Mouse (Mus musculus) lung, embryonic 14.5 days (tissue): ENCODE results near the gene Adgrl3. TPM values are rescaled to one million over a fixed set of nuclear protein-coding genes. Genes with fewer than 3 reads are reported as not detected.
"Not testable (repeated sequence)": the region's sequence is repeated elsewhere in the genome, so short reads cannot be mapped to it uniquely, and the experiment has no call there.

Experiments used
- ATAC-seq: fragments of 200-750 bp; cut with Nextera tagmentation; 2 replicates; pipeline ENCODE4 v1.8.0; 2017; ENCODE audit warnings: mild to moderate bottlenecking, moderate TSS enrichment, moderate library complexity; ENCODE audit not compliant: insufficient read depth
- DNase-seq: peaks from one replicate; pipeline ENCODE4 v3.0.0-alpha.2; 2015
- H3K27ac ChIP-seq: fragments of 300-500 bp; sonication (generic); 2 replicates; pipeline ENCODE4 v1.5.1; 2014; ENCODE audit warnings: low read depth, mild to moderate bottlenecking, moderate library complexity
- H3K27me3 ChIP-seq: fragments of 300-500 bp; sonication (generic); 2 replicates; pipeline ENCODE4 v1.6.1; 2014; ENCODE audit warnings: low read length, control low read depth; ENCODE audit not compliant: insufficient read depth
- H3K36me3 ChIP-seq: fragments of 300-500 bp; sonication (generic); 2 replicates; pipeline ENCODE4 v1.6.1; 2014; ENCODE audit warnings: control low read depth; ENCODE audit not compliant: insufficient read depth
- H3K4me1 ChIP-seq: fragments of 300-500 bp; sonication (generic); 2 replicates; pipeline ENCODE4 v1.6.1; 2014; ENCODE audit warnings: antibody characterized with exemption, control low read depth; ENCODE audit not compliant: insufficient read depth
- H3K4me2 ChIP-seq: fragments of 300-500 bp; sonication (generic); 2 replicates; pipeline ENCODE4 v1.6.1; 2014; ENCODE audit warnings: mild to moderate bottlenecking
- H3K4me3 ChIP-seq: fragments of 300-500 bp; sonication (generic); 2 replicates; pipeline ENCODE4 v1.5.1; 2014; ENCODE audit warnings: low read depth, low read length
- H3K9ac ChIP-seq: fragments of 300-500 bp; sonication (generic); 2 replicates; pipeline ENCODE4 v1.6.1; 2014
- H3K9me3 ChIP-seq: fragments of 300-500 bp; sonication (generic); 2 replicates; pipeline ENCODE4 v1.6.1; 2016; ENCODE audit warnings: low read depth, low read length, control low read depth
- CTCF ChIP-seq: IDR thresholded peaks from 2 replicates; pipeline ENCODE4 v1.5.1; 2016; ENCODE audit warnings: antibody characterized with exemption, low read depth
- WGBS: fragments of 180-500 bp; shearing (Covaris S2); extraction: QIAGEN DNeasy Blood & Tissue Kit; methylation state at CpG from one replicate; pipeline ENCODE4 v1.1.7; 2014; 5-methylcytosine and 5-hydroxymethylcytosine counted together
- polyA plus RNA-seq: library from polyadenylated mRNA; unstranded; fragments of >200 nt; fragmentation: Nextera tagmentation; extraction: Ambion mirVana; gene quantifications from 2 replicates; pipeline ENCODE4 v1.2.1, GENCODE M21; 2014

Adgrl3 gene
- polyA plus RNA-seq, 1 experiment from 2014 or later: 19.6 TPM

DNA sequence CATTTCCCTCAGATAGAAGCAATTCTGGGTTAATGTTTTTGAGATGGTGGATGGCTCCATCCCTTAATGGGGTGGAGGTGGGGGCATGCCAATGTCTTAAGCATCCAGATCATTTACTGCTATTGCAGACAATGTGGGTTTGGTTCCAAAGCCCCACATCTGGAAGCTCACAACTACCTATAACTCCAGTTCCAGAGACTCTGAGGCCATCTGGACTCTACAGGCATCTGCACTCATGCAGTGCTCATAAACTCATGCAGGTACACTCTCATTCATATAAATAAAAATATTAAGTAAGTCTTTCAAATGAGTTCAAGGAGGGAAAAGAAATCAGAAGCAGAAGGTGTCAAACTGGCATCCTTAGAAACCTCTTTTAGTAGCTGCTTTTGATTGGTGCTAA lies 530.3 kb downstream of the Adgrl3 start:
- ATAC-seq (no peak), DNase-seq (no peak)
- Histone ChIP-seq H3K4me3 (no peak overlapping the region), H3K36me3 (no peaks in the 10 kb centered on the region), H3K4me2 (no peak overlapping the region), H3K27me3 (no peaks in the 10 kb centered on the region), H3K4me1 (no peaks in the 10 kb centered on the region), H3K27ac (no peak overlapping the region), H3K9ac (no peak overlapping the region), H3K9me3 (no peaks in the 10 kb centered on the region)
- no peak for TF ChIP-seq CTCF

DNA sequence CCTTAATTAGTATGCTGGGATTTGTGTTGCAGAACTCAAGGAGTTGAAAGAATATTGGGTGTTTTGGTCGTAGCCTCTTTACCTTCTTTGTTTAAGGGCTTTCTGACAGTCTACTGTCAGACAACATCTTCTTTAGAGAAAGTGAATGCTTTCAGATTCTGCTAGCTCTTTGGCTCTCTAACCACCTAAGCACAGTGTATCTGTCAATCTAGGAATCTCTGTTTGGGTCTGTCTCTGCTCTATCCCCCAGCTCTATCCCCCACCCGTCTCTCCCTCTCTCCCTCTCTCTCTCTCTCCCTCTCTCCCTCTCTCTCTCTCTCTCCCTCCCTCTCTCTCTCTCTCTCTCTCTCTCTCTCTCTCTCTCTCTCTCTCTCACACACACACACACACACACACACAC lies 535.2 kb downstream of the Adgrl3 start:
- WGBS: 64% methylated on average over 2 of the region's 2 CpGs
- not testable (repeated sequence) for H3K4me2 ChIP-seq, H3K4me1 ChIP-seq, H3K4me3 ChIP-seq, H3K27ac ChIP-seq, H3K9me3 ChIP-seq, DNase-seq, ATAC-seq, H3K9ac ChIP-seq, H3K27me3 ChIP-seq, H3K36me3 ChIP-seq

DNA sequence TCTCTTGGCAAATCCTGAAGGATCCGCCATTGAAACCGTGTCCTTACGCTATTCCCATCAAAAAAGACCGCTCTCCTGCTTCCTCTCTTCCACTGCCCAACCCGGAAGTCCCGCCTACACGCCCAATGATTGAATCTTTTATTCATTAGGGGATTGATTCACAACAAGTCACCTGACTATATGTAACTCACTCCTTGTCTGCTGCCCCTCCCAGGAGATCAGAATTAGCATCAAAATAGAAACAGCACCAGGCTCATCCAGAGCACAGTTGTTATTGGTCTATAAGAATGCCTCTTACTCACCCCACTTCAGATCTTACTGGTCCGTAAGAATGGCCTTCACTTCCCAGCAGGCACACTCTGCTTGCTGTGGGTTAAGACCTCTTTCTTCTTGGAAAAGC lies 536.1 kb downstream of the Adgrl3 start:
- no peaks in the 10 kb centered on the region for H3K27me3 ChIP-seq
- no peak for DNase-seq
- no peak for ATAC-seq
- H3K27ac ChIP-seq: no peak overlapping the region
- H3K9ac ChIP-seq: no peak overlapping the region
- H3K4me1 ChIP-seq: no peaks in the 10 kb centered on the region
- no peak for TF ChIP-seq CTCF
- 84% methylated on average over 8 of the region's 8 CpGs for WGBS
- H3K36me3 ChIP-seq: no peaks in the 10 kb centered on the region
- H3K4me2 ChIP-seq: no peak overlapping the region
- H3K9me3 ChIP-seq: no peaks in the 10 kb centered on the region
- H3K4me3 ChIP-seq: no peak overlapping the region

- DNase-seq (no peak), ATAC-seq (no peak)
- TF ChIP-seq CTCF: no peak
- H3K9ac ChIP-seq: no peak overlapping the region
- 88% methylated on average over 6 of the region's 6 CpGs for WGBS
- no peaks in the 10 kb centered on the region for H3K4me1 ChIP-seq
- no peaks in the 10 kb centered on the region for H3K36me3 ChIP-seq
- no peaks in the 10 kb centered on the region for H3K9me3 ChIP-seq
- H3K27me3 ChIP-seq: no peaks in the 10 kb centered on the region
- no peak overlapping the region for H3K27ac ChIP-seq
- no peak overlapping the region for H3K4me3 ChIP-seq
- H3K4me2 ChIP-seq: no peak overlapping the region
Observed at GRCm38 (mm10) chr5:81558965-81559364, 539.0 kb downstream of the Adgrl3 start.

DNA sequence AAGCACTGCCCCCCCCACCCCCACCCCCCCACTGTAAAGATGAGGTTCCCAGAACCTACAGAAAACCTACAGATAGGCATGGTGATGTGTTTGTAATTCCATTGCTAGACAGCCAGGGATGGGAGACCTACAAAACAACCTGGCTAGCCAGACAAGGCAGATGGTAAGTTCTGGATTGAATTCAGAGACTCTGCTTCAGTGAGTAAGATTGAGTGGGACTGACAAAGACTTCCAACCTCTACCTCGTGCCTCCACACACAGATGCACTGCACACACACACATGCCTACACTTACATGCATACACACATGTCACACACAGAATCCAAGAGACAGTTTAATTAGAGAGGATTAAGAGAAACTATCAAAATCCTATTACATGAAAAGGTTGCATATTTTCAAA lies 544.4 kb downstream of the Adgrl3 start:
- Histone ChIP-seq H3K9me3 (no peaks in the 10 kb centered on the region), H3K9ac (no peak overlapping the region), H3K4me2 (no peak overlapping the region), H3K4me3 (no peak overlapping the region), H3K27ac (no peak overlapping the region), H3K4me1 (no peaks in the 10 kb centered on the region), H3K36me3 (no peaks in the 10 kb centered on the region), H3K27me3 (no peaks in the 10 kb centered on the region)
- DNase-seq: no peak
- 65% methylated on average over 1 of the region's 1 CpGs for WGBS
- no peak for ATAC-seq
- TF ChIP-seq CTCF: no peak

- Histone ChIP-seq H3K27me3 (no peaks in the 10 kb centered on the region), H3K4me2 (no peak overlapping the region), H3K9me3 (no peaks in the 10 kb centered on the region), H3K27ac (no peak overlapping the region), H3K4me1 (no peaks in the 10 kb centered on the region), H3K9ac (no peak overlapping the region), H3K4me3 (no peak overlapping the region), H3K36me3 (no peaks in the 10 kb centered on the region)
- peak; percentile 4 for DNase-seq
- no peak for ATAC-seq
- no peak for TF ChIP-seq CTCF
- 85% methylated on average over 1 of the region's 1 CpGs for WGBS
Observed at GRCm38 (mm10) chr5:81566577-81566976, 546.6 kb downstream of the Adgrl3 start.

DNA sequence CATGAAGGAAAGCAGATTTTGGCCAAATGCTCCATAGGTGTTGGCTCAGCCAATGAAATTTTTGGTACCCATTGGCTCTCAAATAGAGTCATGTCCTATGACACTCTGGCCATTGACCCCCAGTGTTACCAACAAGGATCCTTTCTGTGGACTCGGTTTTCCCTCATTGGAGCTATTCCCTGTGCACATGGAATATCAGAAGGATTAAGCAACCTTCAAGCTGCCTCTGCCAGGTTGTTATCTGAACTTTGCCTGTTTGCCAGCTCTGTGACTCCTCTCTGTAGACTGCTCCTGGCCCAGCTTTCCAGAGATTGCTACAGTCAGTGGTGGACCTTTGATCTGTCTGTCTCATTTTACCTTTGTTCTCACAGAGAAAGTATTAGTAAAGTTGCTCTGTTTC lies 548.8 kb downstream of the Adgrl3 start:
- Histone ChIP-seq H3K4me1 (no peaks in the 10 kb centered on the region), H3K4me3 (no peak overlapping the region), H3K36me3 (no peaks in the 10 kb centered on the region), H3K9me3 (no peaks in the 10 kb centered on the region), H3K4me2 (no peak overlapping the region), H3K9ac (no peak overlapping the region), H3K27ac (no peak overlapping the region), H3K27me3 (no peaks in the 10 kb centered on the region)
- ATAC-seq (no peak), DNase-seq (no peak)
- no peak for TF ChIP-seq CTCF
- 76% methylated on average over 1 of the region's 1 CpGs for WGBS

DNA sequence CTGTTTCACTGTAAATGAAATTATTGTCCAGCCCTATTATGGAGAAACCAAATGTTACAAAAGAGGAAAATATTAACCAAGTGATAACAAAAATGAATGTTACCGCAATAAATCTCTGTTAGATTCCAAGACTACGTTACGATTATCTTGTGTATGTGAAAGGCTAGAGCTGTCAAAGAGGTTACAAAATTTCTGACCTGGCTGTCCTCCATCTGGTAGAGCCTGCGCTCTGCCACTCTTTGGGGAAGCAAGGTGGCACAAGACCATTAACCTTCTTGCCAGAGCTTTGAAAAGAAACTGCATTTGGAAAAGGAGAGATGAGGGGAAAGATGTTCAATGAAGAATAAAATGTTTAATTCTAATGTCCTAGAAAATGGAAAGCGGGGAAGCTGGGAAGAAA lies 562.9 kb downstream of the Adgrl3 start:
- Histone ChIP-seq H3K4me3 (no peak overlapping the region), H3K4me2 (no peak overlapping the region), H3K27ac (no peak overlapping the region), H3K9ac (no peak overlapping the region), H3K36me3 (no peaks in the 10 kb centered on the region), H3K4me1 (no peaks in the 10 kb centered on the region), H3K9me3 (no peaks in the 10 kb centered on the region), H3K27me3 (no peaks in the 10 kb centered on the region)
- ATAC-seq (no peak), DNase-seq (no peak)
- 76% methylated on average over 5 of the region's 5 CpGs for WGBS
- no peak for TF ChIP-seq CTCF
